Mouse (Mus musculus): ENCODE results near the gene Smchd1. TPM values are rescaled to one million over a fixed set of nuclear protein-coding genes. Genes with fewer than 3 reads are reported as not detected.

The Smchd1 gene
- 22.9 TPM for polyA plus RNA-seq (2014; fragmentation: Illumina TruSeq; extraction: RNeasy Lipid Tissue Mini Kit (QIAGEN cat#74804); ENCODE audit: low read depth, low replicate concordance)

GRCm38 (mm10) chr17:71474762-71475704 lies at the start of gene Smchd1:
Smchd1 (minus strand) TSS chr17:71475343.

GRCm38 (mm10) chr17:71459818-71460217 lies 15.3 kb downstream of the Smchd1 start, which contains the start of gene Gm4707:
Gm4707 (minus strand) TSS chr17:71459918.

GRCm38 (mm10) chr17:71311340-71312171 lies 163.6 kb downstream of the Smchd1 start, which contains the start of gene Emilin2:
Emilin2 (minus strand) TSS chr17:71311978.

Other genes starting within 250 kb of the Smchd1 start
- 25.8 TPM for gene Emilin2, start 163.4 kb downstream of the Smchd1 start, polyA plus RNA-seq (2014; fragmentation: Illumina TruSeq; extraction: RNeasy Lipid Tissue Mini Kit (QIAGEN cat#74804); ENCODE audit: low read depth, low replicate concordance)
- gene Gm4707, start 15.4 kb downstream of the Smchd1 start, polyA plus RNA-seq (2014; fragmentation: Illumina TruSeq; extraction: RNeasy Lipid Tissue Mini Kit (QIAGEN cat#74804); ENCODE audit: low read depth, low replicate concordance): not detected
- gene Ndc80, start 51.5 kb upstream of the Smchd1 start, polyA plus RNA-seq (2014; fragmentation: Illumina TruSeq; extraction: RNeasy Lipid Tissue Mini Kit (QIAGEN cat#74804); ENCODE audit: low read depth, low replicate concordance): not detected
- not detected for gene Spdya, start 76.7 kb upstream of the Smchd1 start, polyA plus RNA-seq (2014; fragmentation: Illumina TruSeq; extraction: RNeasy Lipid Tissue Mini Kit (QIAGEN cat#74804); ENCODE audit: low read depth, low replicate concordance)
- 23.1 TPM for gene Wdr43, start 140.6 kb upstream of the Smchd1 start, polyA plus RNA-seq (2014; fragmentation: Illumina TruSeq; extraction: RNeasy Lipid Tissue Mini Kit (QIAGEN cat#74804); ENCODE audit: low read depth, low replicate concordance)
- 7.4 TPM for gene Togaram2, start 197.9 kb upstream of the Smchd1 start, polyA plus RNA-seq (2014; fragmentation: Illumina TruSeq; extraction: RNeasy Lipid Tissue Mini Kit (QIAGEN cat#74804); ENCODE audit: low read depth, low replicate concordance)

Data from heart, adult 10 weeks (tissue).